Mouse (Mus musculus): ENCODE measurements around the gene Kcnip4. TPM values are rescaled to one million over a fixed set of nuclear protein-coding genes. Genes with fewer than 3 reads are reported as not detected.

The Kcnip4 gene
- total and polyA plus RNA-seq, 3 experiments: 0.19 TPM; not detected in 2

GRCm38 (mm10) chr5:48662504-48662903 lies 862.2 kb downstream of the Kcnip4 start:
- H3K27me3 ChIP-seq (ENCODE audit: control insufficient read depth in 1 of 2, insufficient read depth in 2 of 2, low read length in 2 of 2): no peaks in the 10 kb centered on the region
- no peak overlapping the region for H3K27ac ChIP-seq (ENCODE audit: control insufficient read depth, low read depth, low read length)
- H3K79me2 ChIP-seq (ENCODE audit: control insufficient read depth, insufficient read depth, low read length, poor library complexity): no peaks in the 10 kb centered on the region
- no peak for TF ChIP-seq TBP (IDR thresholded peaks at IDR 0.05; ENCODE audit: low read depth, low read length)
- no peak for TF ChIP-seq RCOR1 (IDR thresholded peaks at IDR 0.05; ENCODE audit: low read depth, low read length)
- TF ChIP-seq MXI1 (IDR thresholded peaks at IDR 0.05; ENCODE audit: low read depth, low read length): no peak
- TF ChIP-seq MAZ (IDR thresholded peaks at IDR 0.05; ENCODE audit: low read depth, low read length): no peak
- TF ChIP-seq NRF1 (IDR thresholded peaks at IDR 0.05; ENCODE audit: insufficient read depth, low read depth, low read length, poor library complexity, severe bottlenecking): no peak
- TF ChIP-seq USF2 (IDR thresholded peaks at IDR 0.05; ENCODE audit: borderline replicate concordance in 1 of 2, insufficient read depth in 1 of 2, low read depth in 1 of 2, low read length in 2 of 2): no peak
- TF ChIP-seq ZMIZ1 (IDR thresholded peaks at IDR 0.05; ENCODE audit: low read depth, low read length): no peak
- no peak for TF ChIP-seq CHD1 (IDR thresholded peaks at IDR 0.05; ENCODE audit: low read depth, low read length)
- TF ChIP-seq ZC3H11A (IDR thresholded peaks at IDR 0.05; ENCODE audit: low read depth, low read length): no peak
- TF ChIP-seq RAD21 (IDR thresholded peaks at IDR 0.05; ENCODE audit: low read depth, low read length): no peak
- TF ChIP-seq TAL1 (IDR thresholded peaks at IDR 0.05; ENCODE audit: low read length): no peak
- no peak for TF ChIP-seq HCFC1 (IDR thresholded peaks at IDR 0.05; ENCODE audit: low read depth, low read length)
- no peak for TF ChIP-seq NELFE (IDR thresholded peaks at IDR 0.05; ENCODE audit: low read depth, low read length)
- TF ChIP-seq CHD2 (IDR thresholded peaks at IDR 0.05; ENCODE audit: low read length): no peak
- no peak overlapping the region for H3K9ac ChIP-seq (ENCODE audit: control insufficient read depth, low read depth, low read length, poor library complexity, severe bottlenecking)
- H3K9me3 ChIP-seq (replicated peaks; ENCODE audit: insufficient read depth, low read length): no peaks in the 10 kb centered on the region
- H3K4me1 ChIP-seq (ENCODE audit: control insufficient read depth in 1 of 2, insufficient read depth in 2 of 2, low read length in 2 of 2): peaks cover 0 to 2% of the 10 kb centered on the region in 2 experiments; a peak in 1 of 4 replicates
- no peaks in the 10 kb centered on the region for H3K36me3 ChIP-seq (ENCODE audit: control insufficient read depth in 1 of 2, insufficient read depth in 2 of 2, low read length in 2 of 2)
- H3K4me3 ChIP-seq (ENCODE audit: control insufficient read depth in 1 of 2, insufficient read depth in 1 of 2, low read depth in 2 of 2, low read length in 2 of 2): no peak overlapping the region
- no peak for DNase-seq (ENCODE audit: low read depth, low spot score)

- no peak overlapping the region for H3K27ac ChIP-seq (ENCODE audit: control insufficient read depth, low read depth, low read length)
- H3K9me3 ChIP-seq (replicated peaks; ENCODE audit: insufficient read depth, low read length): no peaks in the 10 kb centered on the region
- peak; percentile 6 for DNase-seq (ENCODE audit: low read depth, low spot score)
- TF ChIP-seq POLR2AphosphoS2 (IDR thresholded peaks at IDR 0.05; ENCODE audit: low read length) (no peak), MAZ (IDR thresholded peaks at IDR 0.05; ENCODE audit: low read depth, low read length) (no peak), ETS1 (IDR thresholded peaks at IDR 0.05; ENCODE audit: low read depth, low read length) (no peak), TBP (IDR thresholded peaks at IDR 0.05; ENCODE audit: low read depth, low read length) (no peak), KAT2A (conservative IDR thresholded peaks at IDR 0.05; ENCODE audit: low read depth, low read length) (no peak), SMC3 (IDR thresholded peaks at IDR 0.05; ENCODE audit: low read depth, low read length) (no peak), BHLHE40 (IDR thresholded peaks at IDR 0.05; ENCODE audit: borderline replicate concordance, low read depth, low read length) (no peak), MYC (IDR thresholded peaks at IDR 0.05; ENCODE audit: low read depth, low read length) (no peak), HCFC1 (IDR thresholded peaks at IDR 0.05; ENCODE audit: low read depth, low read length) (no peak), EP300 (IDR thresholded peaks at IDR 0.05; ENCODE audit: low read depth in 1 of 2, low read length in 2 of 2) (no peak)
- 0 out of 2 replicates have a peak overlapping the region, but pooled peaks have one; percentile 8 for H3K9ac ChIP-seq (ENCODE audit: control insufficient read depth, low read depth, low read length, poor library complexity, severe bottlenecking)
- H3K27me3 ChIP-seq (ENCODE audit: control insufficient read depth in 1 of 2, insufficient read depth in 2 of 2, low read length in 2 of 2): no peaks in the 10 kb centered on the region
- peak overlapping the region; percentile 20 to 62; a peak in 3 of 4 replicates for H3K4me3 ChIP-seq (ENCODE audit: control insufficient read depth in 1 of 2, insufficient read depth in 1 of 2, low read depth in 2 of 2, low read length in 2 of 2)
- H3K36me3 ChIP-seq (ENCODE audit: control insufficient read depth in 1 of 2, insufficient read depth in 2 of 2, low read length in 2 of 2): no peaks in the 10 kb centered on the region
- H3K79me2 ChIP-seq (ENCODE audit: control insufficient read depth, insufficient read depth, low read length, poor library complexity): no peaks in the 10 kb centered on the region
- H3K4me1 ChIP-seq (ENCODE audit: control insufficient read depth in 1 of 2, insufficient read depth in 2 of 2, low read length in 2 of 2): peaks cover 0 to 2% of the 10 kb centered on the region in 2 experiments; a peak in 1 of 4 replicates
Measured at GRCm38 (mm10) chr5:48659975-48660374, 864.7 kb downstream of the Kcnip4 start.

Measured in MEL (cell line).